Mouse (Mus musculus): ENCODE results near the gene Abca12.

GRCm38 (mm10) chr1:71196191-71196590 lies 218.5 kb downstream of the Abca12 start:
- TF ChIP-seq EP300 (IDR thresholded peaks at IDR 0.05; ENCODE audit: low read depth): no peak
- no peak for TF ChIP-seq CTCF (IDR thresholded peaks at IDR 0.05; ENCODE audit: low read depth)
